Mouse (Mus musculus) ES-Bruce4 (cell line): Measurements from ENCODE around the gene Nfxl1.
"Not testable (repeated sequence)": the region's sequence is repeated elsewhere in the genome, so short reads cannot be mapped to it uniquely, and the experiment has no call there.

Experiments
- CTCF ChIP-seq: IDR thresholded peaks from one replicate; pipeline ENCODE4 v1.8.1; 2011; ENCODE audit warnings: low read depth, low read length
- POLR2A ChIP-seq: IDR thresholded peaks from one replicate; pipeline ENCODE4 v1.8.1; 2011; ENCODE audit warnings: low read length; ENCODE audit not compliant: insufficient read depth

DNA sequence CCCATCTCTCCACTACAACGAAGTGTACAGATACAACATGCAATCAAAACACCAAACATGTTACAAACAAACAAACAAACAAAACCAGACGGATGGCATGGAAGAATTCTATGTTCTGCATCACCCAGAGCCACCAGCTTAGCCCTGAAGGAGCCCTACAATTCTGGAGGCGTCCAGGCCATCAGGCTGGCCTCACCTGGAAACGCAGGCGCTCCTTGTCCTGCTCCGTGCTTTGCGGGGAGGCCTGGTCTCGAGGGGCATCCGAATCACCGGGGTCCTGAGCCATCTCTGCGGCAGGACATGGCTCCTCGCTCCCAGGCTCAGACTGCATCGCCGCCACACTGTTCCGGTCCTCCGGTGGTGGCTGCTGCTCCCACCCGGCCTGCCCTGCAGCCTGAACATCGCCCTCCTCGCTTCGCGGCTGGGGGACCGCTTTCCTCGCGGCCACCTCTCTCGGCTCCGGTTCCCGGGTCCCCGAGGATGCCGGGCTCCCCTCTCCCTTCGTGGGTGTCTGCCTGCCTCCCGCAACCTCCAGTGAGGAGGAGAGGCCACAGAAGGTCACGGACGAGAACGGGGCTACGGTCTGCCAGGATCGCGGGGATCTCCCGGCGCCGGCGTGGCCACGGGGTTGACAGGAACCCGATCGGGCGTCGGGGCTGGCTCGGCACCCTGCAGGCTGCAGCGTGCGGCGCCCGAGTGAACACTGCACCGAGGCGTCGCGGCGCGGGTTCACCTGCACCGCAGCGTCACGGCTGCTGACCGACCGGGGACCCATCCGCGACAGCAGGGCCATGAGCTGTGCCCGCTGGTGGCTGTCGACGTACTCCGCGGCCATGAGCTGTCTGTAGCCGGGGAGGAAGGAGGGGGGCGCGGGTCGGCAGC lies 20.8 kb upstream of the Nfxl1 start:
- TF ChIP-seq POLR2A, CTCF: not testable (repeated sequence)
